Mouse (Mus musculus) forebrain, embryonic 10.5 days (tissue): Measurements from ENCODE around the gene Lsm2. TPM values are rescaled to one million over a fixed set of nuclear protein-coding genes. Genes with fewer than 3 reads are reported as not detected.

Experiments used
- DNase-seq: peaks from one replicate; pipeline ENCODE4 v3.0.0-alpha.2; 2017; ENCODE audit warnings: low spot score; ENCODE audit errors: extremely low spot score
- H3K27ac ChIP-seq: fragments of 300-500 bp; sonication (generic); 2 replicates; pipeline ENCODE4 v1.5.1; 2016; ENCODE audit warnings: mild to moderate bottlenecking
- H3K27me3 ChIP-seq: fragments of 300-500 bp; sonication (generic); 2 replicates; pipeline ENCODE4 v1.6.1; 2016; ENCODE audit warnings: mild to moderate bottlenecking; ENCODE audit not compliant: poor library complexity, severe bottlenecking
- H3K36me3 ChIP-seq: fragments of 300-500 bp; sonication (generic); replicated peaks from 2 replicates; pipeline ENCODE4 v1.6.1; 2016; ENCODE audit warnings: mild to moderate bottlenecking, moderate library complexity
- H3K4me1 ChIP-seq: fragments of 300-500 bp; sonication (generic); 2 replicates; pipeline ENCODE4 v1.6.1; 2016
- H3K4me3 ChIP-seq: fragments of 300-500 bp; sonication (generic); 2 replicates; pipeline ENCODE4 v1.5.1; 2016; ENCODE audit warnings: mild to moderate bottlenecking, moderate library complexity
- H3K9me3 ChIP-seq: fragments of 300-500 bp; sonication (generic); 2 replicates; pipeline ENCODE4 v1.6.1; 2016; ENCODE audit warnings: mild to moderate bottlenecking, moderate library complexity
- WGBS: fragments of 180-500 bp; shearing (Covaris S2); methylation state at CpG from one replicate; pipeline ENCODE4 v1.1.7; 2016; 5-methylcytosine and 5-hydroxymethylcytosine counted together
- polyA plus RNA-seq: library from polyadenylated mRNA; unstranded; fragments of >200 nt; fragmentation: Nextera tagmentation; extraction: Ambion mirVana; gene quantifications from 2 replicates; pipeline ENCODE4 v1.2.1, GENCODE M21; 2016

Lsm2 gene
- polyA plus RNA-seq, 1 experiment from 2014 or later, result 363 TPM

DNA sequence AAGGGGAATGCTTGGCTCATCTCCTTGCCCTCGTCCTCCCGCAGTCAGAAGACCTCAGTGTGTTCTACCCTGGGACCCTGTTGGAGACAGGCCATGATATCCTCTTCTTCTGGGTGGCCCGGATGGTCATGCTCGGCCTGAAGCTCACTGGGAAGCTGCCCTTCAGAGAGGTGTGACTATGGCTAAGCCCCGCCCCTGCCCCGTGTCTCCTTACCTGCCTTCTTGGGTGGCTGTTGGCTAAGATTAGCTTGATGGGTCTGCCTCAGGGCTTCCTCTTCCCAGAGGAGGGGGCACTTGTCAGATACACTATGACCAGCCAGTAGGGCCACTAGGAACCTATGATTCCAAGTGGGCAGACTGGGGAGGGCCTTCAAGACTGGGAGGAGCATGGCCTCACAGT lies 31.6 kb downstream of the Lsm2 start:
- Histone ChIP-seq H3K4me1 (no peaks in the 10 kb centered on the region), H3K4me3 (no peak overlapping the region), H3K27me3 (no peaks in the 10 kb centered on the region), H3K9me3 (no peaks in the 10 kb centered on the region), H3K27ac (no peak overlapping the region), H3K36me3 (peaks cover 100% of the 10 kb centered on the region)
- 93% methylated on average over 6 of the region's 6 CpGs for WGBS
- no peak for DNase-seq

DNA sequence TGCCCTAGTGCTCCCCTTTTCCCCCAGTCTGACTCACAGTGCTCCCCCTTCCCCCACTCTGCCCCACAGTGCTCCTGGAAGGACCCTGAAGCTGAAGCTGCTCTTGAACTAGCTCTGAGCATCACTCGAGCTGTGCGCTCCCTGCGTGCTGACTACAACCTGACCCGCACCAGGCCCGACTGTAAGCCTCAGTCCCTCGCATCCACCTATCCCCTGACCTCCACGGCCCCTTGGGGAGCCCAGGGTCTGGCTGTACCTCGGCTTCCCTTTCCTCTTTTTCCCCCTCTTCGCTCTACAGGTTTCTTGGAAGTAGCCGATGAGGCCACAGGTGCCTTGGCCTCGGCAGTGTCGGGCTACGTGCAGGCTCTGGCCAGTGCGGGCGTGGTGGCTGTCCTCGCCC lies 33.6 kb downstream of the Lsm2 start:
- Histone ChIP-seq H3K27me3 (no peaks in the 10 kb centered on the region), H3K27ac (no peak overlapping the region), H3K36me3 (peaks cover 83% of the 10 kb centered on the region), H3K4me1 (no peaks in the 10 kb centered on the region), H3K4me3 (no peak overlapping the region), H3K9me3 (no peaks in the 10 kb centered on the region)
- 95% methylated on average over 16 of the region's 16 CpGs for WGBS
- no peak for DNase-seq

DNA sequence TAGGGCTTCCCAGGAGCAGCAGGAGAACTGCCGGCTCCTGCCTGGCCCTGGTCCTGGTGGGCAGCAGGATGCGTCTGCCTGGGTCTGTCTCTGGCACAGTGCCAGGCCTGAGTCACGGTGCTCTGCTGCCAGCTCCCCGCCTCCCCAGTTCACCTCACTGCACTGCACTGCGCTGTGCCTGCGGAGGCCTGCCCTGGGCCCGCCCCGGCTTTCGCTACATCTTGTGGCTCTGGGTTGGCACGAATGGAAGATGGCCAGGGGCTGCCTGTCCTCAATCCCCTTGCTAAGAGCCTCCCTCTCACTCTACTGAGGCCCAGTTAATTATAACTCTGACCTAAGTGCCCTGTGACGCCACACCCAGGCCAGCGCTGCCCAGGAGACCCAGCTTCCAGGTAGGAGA lies 34.7 kb downstream of the Lsm2 start, which contains the start of gene Vwa7:
Gene Vwa7 (plus strand): TSS at position 204 of the 400 bp plus-strand sequence.
- peak within 1 kb of the TSS; percentile 35; the same call in 1 of the 2 replicates for H3K27ac ChIP-seq
- H3K27me3 ChIP-seq, result no peaks in the 10 kb centered on the region
- H3K4me3 ChIP-seq, result no peak within 1 kb of the TSS
- DNase-seq, result no peak
- H3K4me1 ChIP-seq, result peaks cover 9% of the 10 kb centered on the region
- 90% methylated on average over 11 of the region's 12 CpGs for WGBS
- no peaks in the 10 kb centered on the region for H3K9me3 ChIP-seq
- peaks cover 72% of the 10 kb centered on the region for H3K36me3 ChIP-seq

DNA sequence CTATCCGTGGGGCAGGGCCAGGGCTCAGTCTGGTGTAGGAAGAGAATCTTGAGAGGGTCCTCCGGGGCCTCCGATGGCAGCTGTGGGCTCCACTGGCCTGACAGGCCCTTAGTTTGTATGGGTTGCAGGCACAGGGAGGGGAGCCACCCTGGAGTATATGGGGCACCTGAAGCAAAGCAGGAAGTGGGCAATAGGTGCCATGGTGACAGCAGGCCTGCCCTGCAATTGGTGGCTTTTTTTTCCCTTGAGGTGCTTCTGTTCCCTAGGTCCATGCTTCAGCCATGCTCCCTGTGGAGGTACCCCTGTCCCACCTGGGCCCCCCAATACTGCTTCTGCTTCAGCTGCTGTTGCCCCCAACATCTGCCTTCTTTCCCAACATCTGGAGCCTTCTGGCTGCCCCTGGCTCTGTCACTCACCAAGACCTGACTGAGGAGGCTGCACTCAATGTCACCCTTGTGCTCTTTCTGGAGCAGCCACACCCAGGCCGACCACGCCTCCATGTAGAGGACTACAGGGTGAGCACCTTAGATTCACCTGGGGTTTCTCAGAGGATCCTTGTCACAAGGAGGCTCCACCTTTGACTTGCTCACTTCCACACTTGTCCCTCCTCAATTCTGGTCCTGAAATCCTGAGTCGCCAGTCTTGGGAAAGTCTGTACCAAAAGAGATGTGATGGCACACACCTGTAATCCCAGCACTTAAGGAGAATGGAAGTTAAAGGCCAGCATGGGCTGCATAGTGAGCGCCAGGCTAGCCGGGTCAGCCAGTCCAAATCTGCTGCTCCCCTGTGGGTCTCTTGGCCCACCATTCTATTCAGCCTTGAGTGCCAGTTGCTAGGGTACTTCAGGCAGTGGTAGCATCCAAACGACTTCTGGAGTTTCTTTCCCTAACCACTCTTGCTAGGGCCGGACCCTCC lies 35.4 kb downstream of the Lsm2 start:
- Histone ChIP-seq H3K27me3 (no peaks in the 10 kb centered on the region), H3K36me3 (peaks cover 66% of the 10 kb centered on the region), H3K4me3 (no peak overlapping the region), H3K9me3 (no peaks in the 10 kb centered on the region), H3K4me1 (peaks cover 15% of the 10 kb centered on the region), H3K27ac (peak overlapping the region; percentile 35; the same call in 1 of the 2 replicates)
- DNase-seq, result no peak
- WGBS, result 79% methylated on average over 10 of the region's 10 CpGs

DNA sequence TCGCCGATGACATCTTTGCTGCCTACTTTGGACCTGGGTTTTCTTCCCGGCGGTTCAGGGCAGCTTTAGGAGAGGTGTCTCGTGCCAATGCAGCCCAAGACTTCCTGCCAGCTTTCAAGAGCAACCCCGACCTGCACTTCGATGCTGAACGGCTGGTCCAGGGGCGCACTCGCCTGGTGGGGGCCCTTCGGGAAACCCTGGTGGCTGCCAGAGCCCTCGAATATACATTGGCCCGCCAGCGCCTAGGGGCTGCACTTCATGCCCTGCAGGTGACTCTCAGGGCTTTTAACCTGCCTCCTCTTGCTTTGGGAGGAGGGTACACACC lies 36.0 kb downstream of the Lsm2 start:
- Histone ChIP-seq H3K27ac (no peak overlapping the region), H3K27me3 (no peaks in the 10 kb centered on the region), H3K9me3 (no peaks in the 10 kb centered on the region), H3K4me3 (no peak overlapping the region), H3K36me3 (peaks cover 59% of the 10 kb centered on the region), H3K4me1 (peaks cover 16% of the 10 kb centered on the region)
- WGBS, result 73% methylated on average over 14 of the region's 14 CpGs
- DNase-seq, result no peak

DNA sequence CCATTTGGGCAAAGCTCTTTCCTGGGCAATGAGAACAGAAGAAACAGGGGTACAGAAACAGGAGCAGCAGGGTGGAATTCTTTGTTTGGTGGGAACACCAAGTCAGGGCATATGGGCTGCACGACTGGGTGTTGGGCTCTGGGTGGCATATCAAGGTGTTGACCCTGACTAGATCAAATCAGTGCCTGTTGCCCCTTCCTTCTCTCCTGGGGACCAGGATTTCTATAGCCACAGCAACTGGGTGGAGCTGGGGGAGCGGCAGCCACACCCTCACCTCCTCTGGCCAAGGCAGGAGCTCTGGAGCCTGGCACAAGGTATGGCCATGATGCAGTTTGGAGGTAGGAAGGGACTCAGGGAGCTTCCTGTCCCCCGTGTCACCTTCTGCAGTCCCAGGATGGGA lies 36.5 kb downstream of the Lsm2 start:
- Histone ChIP-seq H3K4me1 (peaks cover 16% of the 10 kb centered on the region), H3K27me3 (no peaks in the 10 kb centered on the region), H3K36me3 (peaks cover 54% of the 10 kb centered on the region), H3K9me3 (no peaks in the 10 kb centered on the region), H3K4me3 (no peak overlapping the region), H3K27ac (no peak overlapping the region)
- 79% methylated on average over 3 of the region's 3 CpGs for WGBS
- DNase-seq, result no peak

DNA sequence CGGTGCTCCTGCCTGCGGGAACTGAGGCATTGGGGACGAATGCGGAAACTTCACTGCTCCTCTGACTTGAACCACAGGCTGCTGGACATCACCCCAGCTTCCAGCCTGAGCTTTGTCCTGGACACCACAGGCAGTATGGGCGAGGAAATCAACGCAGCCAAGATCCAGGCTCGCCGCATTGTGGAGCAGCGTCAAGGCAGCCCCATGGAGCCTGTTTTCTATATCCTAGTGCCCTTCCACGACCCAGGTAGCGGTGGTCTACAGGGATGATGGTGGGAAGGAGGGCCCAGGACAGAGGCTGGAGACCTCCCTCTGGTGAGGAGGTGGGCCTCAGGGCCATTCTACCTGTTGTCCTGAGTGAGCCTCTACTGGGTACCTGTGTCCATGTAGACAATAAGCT lies 38.2 kb downstream of the Lsm2 start:
- H3K9me3 ChIP-seq, result no peaks in the 10 kb centered on the region
- H3K4me1 ChIP-seq, result peaks cover 33% of the 10 kb centered on the region
- WGBS, result 81% methylated on average over 11 of the region's 11 CpGs
- peak overlapping the region; percentile 15; the same call in 1 of the 2 replicates for H3K4me3 ChIP-seq
- no peak for DNase-seq
- no peak overlapping the region for H3K27ac ChIP-seq
- H3K27me3 ChIP-seq, result no peaks in the 10 kb centered on the region
- H3K36me3 ChIP-seq, result peaks cover 37% of the 10 kb centered on the region

DNA sequence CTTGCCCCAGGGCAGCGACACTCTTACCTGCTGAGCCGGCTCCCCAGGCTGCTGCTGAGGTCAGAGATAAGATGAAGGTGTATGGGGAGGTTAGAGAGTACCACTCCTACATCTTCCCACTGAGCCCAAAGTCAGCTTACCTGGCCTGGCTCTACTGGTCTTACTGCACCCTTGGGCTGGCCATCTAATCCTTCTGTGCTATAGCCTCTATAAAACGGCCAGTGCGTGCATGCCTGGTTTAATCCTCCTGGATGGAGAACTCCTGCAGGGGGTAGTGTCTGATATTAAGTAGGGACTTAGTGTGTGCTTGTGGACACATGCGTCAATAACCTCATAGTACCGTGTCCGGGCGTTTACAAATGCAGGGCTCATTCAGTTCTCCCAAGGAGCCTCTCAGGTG lies 38.9 kb downstream of the Lsm2 start:
- no peak overlapping the region for H3K4me3 ChIP-seq

DNA sequence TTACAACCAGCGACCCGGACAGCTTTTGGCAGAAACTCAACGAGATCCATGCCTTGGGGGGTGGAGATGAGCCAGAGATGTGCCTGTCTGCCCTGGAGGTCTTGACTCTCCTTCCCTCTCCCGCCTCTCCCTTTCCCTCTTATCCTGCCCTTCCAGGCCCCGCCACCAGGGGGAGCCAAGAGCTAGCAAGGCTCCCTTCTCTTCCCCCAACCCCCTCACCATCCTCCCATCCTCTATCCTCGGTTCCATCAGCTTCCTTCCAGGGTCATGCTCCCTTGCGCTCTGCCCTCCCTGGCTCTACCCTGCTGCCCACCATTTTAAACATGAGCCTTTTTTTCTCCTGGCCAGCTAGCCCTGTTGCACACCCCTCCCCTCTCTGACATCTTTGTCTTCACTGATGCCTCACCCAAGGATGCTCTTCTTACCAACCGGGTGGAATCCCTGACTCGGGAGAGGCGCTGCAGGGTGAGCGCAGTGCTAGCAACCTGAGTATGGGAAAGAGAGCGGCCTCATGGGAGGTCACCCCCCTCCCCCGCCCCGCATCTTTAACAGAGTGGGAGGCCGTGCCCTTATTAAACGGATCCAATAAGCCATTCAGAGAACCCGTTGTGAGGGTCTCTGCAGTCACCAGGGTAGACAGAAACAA lies 39.6 kb downstream of the Lsm2 start:
- Histone ChIP-seq H3K4me3 (peak overlapping the region; percentile 32), H3K27me3 (no peaks in the 10 kb centered on the region), H3K27ac (peak overlapping the region; percentile 81), H3K36me3 (peaks cover 23% of the 10 kb centered on the region), H3K4me1 (peaks cover 42% of the 10 kb centered on the region), H3K9me3 (no peaks in the 10 kb centered on the region)
- peak; percentile 91 for DNase-seq
- 6% methylated on average over 17 of the region's 17 CpGs for WGBS

More for the DNA sequence above, 38.9 kb downstream of the Lsm2 start:
- Histone ChIP-seq H3K36me3 (peaks cover 31% of the 10 kb centered on the region), H3K9me3 (no peaks in the 10 kb centered on the region), H3K4me1 (peaks cover 35% of the 10 kb centered on the region), H3K27ac (no peak overlapping the region), H3K27me3 (no peaks in the 10 kb centered on the region)
- no peak for DNase-seq
- WGBS, result 90% methylated on average over 8 of the region's 8 CpGs

DNA sequence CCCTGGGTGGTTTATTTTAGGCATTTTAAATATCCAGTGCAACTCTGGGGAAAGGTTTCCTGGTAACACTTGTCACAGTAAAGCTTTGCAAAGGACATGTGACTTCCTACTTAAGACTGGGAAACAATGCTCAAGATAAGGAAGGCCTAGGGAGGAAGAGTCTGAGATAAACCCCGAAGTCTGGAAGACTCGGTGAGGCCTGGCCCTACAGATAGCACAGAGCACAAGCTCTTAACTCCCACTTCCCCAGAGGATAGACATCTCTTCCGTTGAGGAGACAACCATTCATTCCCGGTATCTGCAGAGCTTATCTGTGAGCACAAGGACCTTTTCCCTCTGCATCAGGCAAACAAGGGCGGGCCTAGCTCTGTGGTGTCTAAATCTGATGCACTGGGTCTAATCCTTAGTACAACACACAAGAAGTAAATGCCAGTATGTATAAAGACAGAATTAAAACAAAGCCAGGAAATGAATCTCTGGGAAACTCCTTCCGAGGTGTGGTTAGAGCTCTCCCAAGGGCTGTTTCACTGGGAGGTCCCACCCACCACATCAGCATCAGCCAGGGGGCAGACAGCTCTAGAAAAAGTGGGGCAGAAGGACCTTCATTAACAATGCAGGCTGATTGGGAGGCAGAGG lies 40.3 kb downstream of the Lsm2 start:
- WGBS, result 71% methylated on average over 6 of the region's 6 CpGs
- H3K36me3 ChIP-seq, result peaks cover 16% of the 10 kb centered on the region
- no peaks in the 10 kb centered on the region for H3K27me3 ChIP-seq
- DNase-seq, result no peak
- H3K27ac ChIP-seq, result peak overlapping the region; percentile 81
- no peaks in the 10 kb centered on the region for H3K9me3 ChIP-seq
- peaks cover 48% of the 10 kb centered on the region for H3K4me1 ChIP-seq
- peak overlapping the region; percentile 32; the same call in 1 of the 2 replicates for H3K4me3 ChIP-seq

DNA sequence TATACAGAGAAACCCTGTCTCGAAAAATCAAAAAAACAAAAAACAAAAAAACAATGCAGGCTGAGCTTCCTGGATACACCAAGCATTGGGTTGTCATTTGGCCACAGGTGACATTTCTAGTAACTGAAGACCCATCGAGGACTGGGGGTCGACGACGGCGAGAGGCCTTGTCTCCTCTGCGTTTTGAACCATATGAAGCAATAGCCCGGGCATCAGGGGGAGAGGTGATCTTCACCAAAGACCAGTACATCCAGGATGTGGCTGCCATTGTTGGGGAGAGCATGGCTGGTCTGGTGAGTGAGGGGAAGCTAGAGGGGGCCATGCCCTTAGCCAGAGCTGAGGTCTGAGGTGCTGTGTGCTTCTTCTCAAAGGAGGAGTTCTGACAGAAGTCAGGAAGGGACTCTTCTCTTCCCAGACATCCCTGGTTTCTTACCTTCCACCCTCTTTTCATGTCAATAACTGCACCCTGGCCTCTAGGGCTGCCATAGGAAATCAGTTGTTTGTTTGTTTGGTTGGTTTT lies 40.9 kb downstream of the Lsm2 start:
- peaks cover 10% of the 10 kb centered on the region for H3K36me3 ChIP-seq
- DNase-seq, result no peak
- 95% methylated on average over 8 of the region's 8 CpGs for WGBS
- H3K9me3 ChIP-seq, result no peaks in the 10 kb centered on the region
- no peak overlapping the region for H3K4me3 ChIP-seq
- H3K4me1 ChIP-seq, result peaks cover 55% of the 10 kb centered on the region
- no peak overlapping the region for H3K27ac ChIP-seq
- H3K27me3 ChIP-seq, result no peaks in the 10 kb centered on the region

DNA sequence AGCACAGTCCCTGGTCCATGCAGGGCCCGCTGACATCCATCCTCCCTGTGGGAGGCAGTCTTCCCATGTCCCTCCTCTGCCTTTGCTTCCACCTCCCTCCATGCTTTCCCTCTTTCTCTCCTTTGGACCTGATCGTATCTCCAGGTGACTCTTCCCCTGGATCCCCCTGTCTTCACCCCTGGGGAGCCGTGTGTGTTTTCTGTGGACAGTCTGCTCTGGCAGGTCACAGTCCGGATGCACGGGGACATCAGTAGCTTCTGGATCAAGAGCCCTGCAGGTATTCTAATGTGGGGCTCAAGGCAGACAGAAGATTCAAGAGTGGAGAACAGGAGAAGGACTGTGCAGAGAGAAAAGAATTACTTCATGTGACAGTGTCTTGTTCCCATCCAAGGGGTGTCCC lies 41.6 kb downstream of the Lsm2 start:
- Histone ChIP-seq H3K9me3 (no peaks in the 10 kb centered on the region), H3K27ac (peak overlapping the region; percentile 41; the same call in 1 of the 2 replicates), H3K36me3 (peaks cover 4% of the 10 kb centered on the region), H3K27me3 (no peaks in the 10 kb centered on the region), H3K4me1 (peaks cover 60% of the 10 kb centered on the region), H3K4me3 (no peak overlapping the region)
- 88% methylated on average over 5 of the region's 5 CpGs for WGBS
- no peak for DNase-seq
